Mouse (Mus musculus) embryonic facial prominence, embryonic 12.5 days (tissue): Measurements from ENCODE around the gene Sorbs1. TPM values are rescaled to one million over a fixed set of nuclear protein-coding genes. Genes with fewer than 3 reads are reported as not detected.

Source experiments
- ATAC-seq: fragments of 200-750 bp; cut with Nextera tagmentation; 2 replicates; pipeline ENCODE4 v1.8.0; 2017; ENCODE audit not compliant: insufficient number of reproducible peaks, insufficient read depth, low FRiP score, low TSS enrichment
- H3K27ac ChIP-seq: fragments of 300-500 bp; sonication (generic); 2 replicates; pipeline ENCODE4 v1.5.1; 2016; ENCODE audit warnings: mild to moderate bottlenecking
- H3K27me3 ChIP-seq: fragments of 300-500 bp; sonication (generic); 2 replicates; pipeline ENCODE4 v1.6.1; 2016; ENCODE audit warnings: mild to moderate bottlenecking, moderate library complexity
- H3K36me3 ChIP-seq: fragments of 300-500 bp; sonication (generic); 2 replicates; pipeline ENCODE4 v1.6.1; 2016; ENCODE audit warnings: mild to moderate bottlenecking
- H3K4me1 ChIP-seq: fragments of 300-500 bp; sonication (generic); 2 replicates; pipeline ENCODE4 v1.6.1; 2016
- H3K4me2 ChIP-seq: fragments of 300-500 bp; sonication (generic); replicated peaks from 2 replicates; pipeline ENCODE4 v1.6.1; 2016; ENCODE audit warnings: mild to moderate bottlenecking, moderate library complexity
- H3K4me3 ChIP-seq: fragments of 300-500 bp; sonication (generic); 2 replicates; pipeline ENCODE4 v1.5.1; 2016; ENCODE audit warnings: mild to moderate bottlenecking
- H3K9ac ChIP-seq: fragments of 300-500 bp; sonication (generic); 2 replicates; pipeline ENCODE4 v1.6.1; 2016; ENCODE audit warnings: mild to moderate bottlenecking, moderate library complexity
- H3K9me3 ChIP-seq: fragments of 300-500 bp; sonication (generic); 2 replicates; pipeline ENCODE4 v1.6.1; 2016; ENCODE audit warnings: mild to moderate bottlenecking, moderate library complexity
- WGBS: fragments of 180-500 bp; shearing (Covaris S2); methylation state at CpG from one replicate; pipeline ENCODE4 v1.1.7; 2016; 5-methylcytosine and 5-hydroxymethylcytosine counted together
- polyA plus RNA-seq: library from polyadenylated mRNA; unstranded; fragments of >200 nt; fragmentation: Nextera tagmentation; extraction: Ambion mirVana; gene quantifications from 2 replicates; pipeline ENCODE4 v1.2.1, GENCODE M21; 2016

Sorbs1 gene
- polyA plus RNA-seq, 1 experiment from 2014 or later: 42.2 TPM

GRCm38 (mm10) chr19:40471526-40472245 lies 41.9 kb downstream of the Sorbs1 start:
- H3K36me3 ChIP-seq: no peaks in the 10 kb centered on the region
- no peak overlapping the region for H3K4me2 ChIP-seq
- no peak overlapping the region for H3K9ac ChIP-seq
- ATAC-seq: no peak
- no peaks in the 10 kb centered on the region for H3K27me3 ChIP-seq
- no peak overlapping the region for H3K4me3 ChIP-seq
- no peaks in the 10 kb centered on the region for H3K4me1 ChIP-seq
- H3K27ac ChIP-seq: no peak overlapping the region
- H3K9me3 ChIP-seq: no peaks in the 10 kb centered on the region
- WGBS: 77% methylated on average over 10 of the region's 10 CpGs

GRCm38 (mm10) chr19:40469792-40470191 lies 43.8 kb downstream of the Sorbs1 start:
- H3K27ac ChIP-seq: no peak overlapping the region
- WGBS: 79% methylated on average over 5 of the region's 5 CpGs
- no peak for ATAC-seq
- no peak overlapping the region for H3K4me3 ChIP-seq
- no peaks in the 10 kb centered on the region for H3K9me3 ChIP-seq
- H3K27me3 ChIP-seq: no peaks in the 10 kb centered on the region
- H3K36me3 ChIP-seq: no peaks in the 10 kb centered on the region
- H3K4me2 ChIP-seq: no peak overlapping the region
- H3K9ac ChIP-seq: no peak overlapping the region
- no peaks in the 10 kb centered on the region for H3K4me1 ChIP-seq

- WGBS: 70% methylated on average over 3 of the region's 3 CpGs
- no peak overlapping the region for H3K27ac ChIP-seq
- no peaks in the 10 kb centered on the region for H3K27me3 ChIP-seq
- no peak overlapping the region for H3K4me3 ChIP-seq
- H3K36me3 ChIP-seq: no peaks in the 10 kb centered on the region
- H3K4me1 ChIP-seq: peaks cover under 1% of the 10 kb centered on the region; the same call in 1 of the 2 replicates
- H3K9me3 ChIP-seq: no peaks in the 10 kb centered on the region
- no peak for ATAC-seq
- H3K4me2 ChIP-seq: no peak overlapping the region
- H3K9ac ChIP-seq: no peak overlapping the region
Measured at GRCm38 (mm10) chr19:40468308-40468707, 45.3 kb downstream of the Sorbs1 start.

GRCm38 (mm10) chr19:40467810-40468209 lies 45.8 kb downstream of the Sorbs1 start:
- 75% methylated on average over 9 of the region's 9 CpGs for WGBS
- ATAC-seq: no peak
- no peaks in the 10 kb centered on the region for H3K27me3 ChIP-seq

GRCm38 (mm10) chr19:40465339-40465738 lies 48.2 kb downstream of the Sorbs1 start:
- no peak overlapping the region for H3K4me3 ChIP-seq
- no peak overlapping the region for H3K27ac ChIP-seq
- no peak overlapping the region for H3K9ac ChIP-seq
- no peaks in the 10 kb centered on the region for H3K9me3 ChIP-seq
- 76% methylated on average over 3 of the region's 3 CpGs for WGBS
- no peaks in the 10 kb centered on the region for H3K27me3 ChIP-seq
- ATAC-seq: no peak
- H3K4me2 ChIP-seq: no peak overlapping the region
- H3K36me3 ChIP-seq: no peaks in the 10 kb centered on the region
- peaks cover 8% of the 10 kb centered on the region; the same call in 1 of the 2 replicates for H3K4me1 ChIP-seq

More at GRCm38 (mm10) chr19:40467810-40468209, 45.8 kb downstream of the Sorbs1 start:
- Histone ChIP-seq H3K4me3 (no peak overlapping the region), H3K4me1 (peaks cover 5% of the 10 kb centered on the region; the same call in 1 of the 2 replicates), H3K27ac (no peak overlapping the region), H3K36me3 (no peaks in the 10 kb centered on the region), H3K9ac (no peak overlapping the region), H3K4me2 (no peak overlapping the region), H3K9me3 (no peaks in the 10 kb centered on the region)

GRCm38 (mm10) chr19:40464408-40464807 lies 49.2 kb downstream of the Sorbs1 start:
- no peaks in the 10 kb centered on the region for H3K27me3 ChIP-seq
- no peaks in the 10 kb centered on the region for H3K9me3 ChIP-seq
- H3K27ac ChIP-seq: no peak overlapping the region
- H3K9ac ChIP-seq: no peak overlapping the region
- H3K36me3 ChIP-seq: no peaks in the 10 kb centered on the region
- H3K4me3 ChIP-seq: no peak overlapping the region
- no peak for ATAC-seq
- H3K4me2 ChIP-seq: no peak overlapping the region
- WGBS: 91% methylated on average over 9 of the region's 9 CpGs
- peaks cover 8% of the 10 kb centered on the region; the same call in 1 of the 2 replicates for H3K4me1 ChIP-seq

- Histone ChIP-seq H3K4me1 (peaks cover 8% of the 10 kb centered on the region; the same call in 1 of the 2 replicates), H3K4me2 (no peak overlapping the region), H3K27me3 (no peaks in the 10 kb centered on the region), H3K27ac (no peak overlapping the region), H3K36me3 (no peaks in the 10 kb centered on the region), H3K9ac (no peak overlapping the region), H3K9me3 (no peaks in the 10 kb centered on the region), H3K4me3 (no peak overlapping the region)
- 33% methylated on average over 6 of the region's 6 CpGs for WGBS
- ATAC-seq: no peak
Measured at GRCm38 (mm10) chr19:40462892-40463291, 50.7 kb downstream of the Sorbs1 start.

GRCm38 (mm10) chr19:40462481-40462880 lies 51.1 kb downstream of the Sorbs1 start:
- WGBS: 72% methylated on average over 2 of the region's 2 CpGs
- H3K27ac ChIP-seq: no peak overlapping the region
- H3K4me3 ChIP-seq: no peak overlapping the region
- H3K27me3 ChIP-seq: no peaks in the 10 kb centered on the region
- peaks cover 8% of the 10 kb centered on the region; the same call in 1 of the 2 replicates for H3K4me1 ChIP-seq
- H3K9me3 ChIP-seq: no peaks in the 10 kb centered on the region
- H3K4me2 ChIP-seq: no peak overlapping the region
- no peaks in the 10 kb centered on the region for H3K36me3 ChIP-seq
- ATAC-seq: no peak
- no peak overlapping the region for H3K9ac ChIP-seq

GRCm38 (mm10) chr19:40461662-40462061 lies 51.9 kb downstream of the Sorbs1 start:
- Histone ChIP-seq H3K4me1 (peaks cover 8% of the 10 kb centered on the region; the same call in 1 of the 2 replicates), H3K27me3 (no peaks in the 10 kb centered on the region), H3K9me3 (no peaks in the 10 kb centered on the region), H3K4me3 (no peak overlapping the region), H3K9ac (no peak overlapping the region), H3K4me2 (no peak overlapping the region), H3K27ac (no peak overlapping the region), H3K36me3 (no peaks in the 10 kb centered on the region)
- ATAC-seq: no peak
- 72% methylated on average over 1 of the region's 1 CpGs for WGBS

- Histone ChIP-seq H3K4me3 (no peak overlapping the region), H3K27me3 (no peaks in the 10 kb centered on the region), H3K9ac (no peak overlapping the region), H3K9me3 (no peaks in the 10 kb centered on the region), H3K4me1 (peaks cover 8% of the 10 kb centered on the region; the same call in 1 of the 2 replicates), H3K4me2 (no peak overlapping the region), H3K36me3 (no peaks in the 10 kb centered on the region), H3K27ac (no peak overlapping the region)
- no peak for ATAC-seq
- WGBS: 65% methylated on average over 9 of the region's 9 CpGs
Measured at GRCm38 (mm10) chr19:40460854-40461490, 52.6 kb downstream of the Sorbs1 start.

- Histone ChIP-seq H3K9me3 (no peaks in the 10 kb centered on the region), H3K27ac (no peak overlapping the region), H3K4me1 (peaks cover 8% of the 10 kb centered on the region; the same call in 1 of the 2 replicates), H3K9ac (no peak overlapping the region), H3K27me3 (no peaks in the 10 kb centered on the region), H3K4me2 (no peak overlapping the region), H3K36me3 (no peaks in the 10 kb centered on the region), H3K4me3 (no peak overlapping the region)
- 59% methylated on average over 1 of the region's 1 CpGs for WGBS
- ATAC-seq: no peak
Measured at GRCm38 (mm10) chr19:40459338-40459737, 54.2 kb downstream of the Sorbs1 start.

GRCm38 (mm10) chr19:40458806-40459205 lies 54.8 kb downstream of the Sorbs1 start:
- Histone ChIP-seq H3K9ac (no peak overlapping the region), H3K4me1 (peaks cover 8% of the 10 kb centered on the region; the same call in 1 of the 2 replicates), H3K9me3 (no peaks in the 10 kb centered on the region), H3K27ac (no peak overlapping the region), H3K36me3 (no peaks in the 10 kb centered on the region), H3K27me3 (no peaks in the 10 kb centered on the region), H3K4me2 (no peak overlapping the region), H3K4me3 (no peak overlapping the region)
- 82% methylated on average over 3 of the region's 3 CpGs for WGBS
- ATAC-seq: no peak
